Mouse (Mus musculus) liver, embryonic 14.5 days (tissue): ENCODE measurements around the gene Nek10. TPM values are rescaled to one million over a fixed set of nuclear protein-coding genes. Genes with fewer than 3 reads are reported as not detected.

Experiments
- ATAC-seq: fragments of 200-750 bp; cut with Nextera tagmentation; 2 replicates; pipeline ENCODE4 v1.8.0; 2017; ENCODE audit warnings: moderate number of reproducible peaks, mild to moderate bottlenecking, moderate library complexity; ENCODE audit not compliant: insufficient read depth
- DNase-seq, 3 experiments: peaks; one replicate each; pipeline ENCODE4 v3.0.0-alpha.2; 2012 to 2013; ENCODE audit warnings: low read depth in 3 of 3, low spot score in 3 of 3
- H3K27ac ChIP-seq: fragments of 300-500 bp; sonication (generic); 2 replicates; pipeline ENCODE4 v1.5.1; 2014; ENCODE audit warnings: moderate library complexity, mild to moderate bottlenecking, control low read depth, inconsistent platforms
- H3K27me3 ChIP-seq: fragments of 300-500 bp; sonication (generic); 2 replicates; pipeline ENCODE4 v1.6.1; 2014; ENCODE audit warnings: mild to moderate bottlenecking, low read length, moderate library complexity; ENCODE audit not compliant: control insufficient read depth, insufficient read depth
- H3K36me3 ChIP-seq: fragments of 300-500 bp; sonication (generic); replicated peaks from 2 replicates; pipeline ENCODE4 v1.6.1; 2014; ENCODE audit warnings: low read depth; ENCODE audit not compliant: control insufficient read depth, insufficient read depth
- H3K4me1 ChIP-seq, 2 experiments: fragments of 200-500 bp in 1 of 2; fragments of 300-500 bp in 1 of 2; sonication (generic) in 1 of 2; replicated peaks; 2 replicates each; pipeline ENCODE4 v1.6.1; 2012 to 2014; ENCODE audit warnings: antibody characterized with exemption in 1 of 2, inconsistent platforms in 1 of 2, low read length in 1 of 2; ENCODE audit not compliant: control insufficient read depth in 2 of 2, insufficient read depth in 2 of 2
- H3K4me2 ChIP-seq: fragments of 300-500 bp; sonication (generic); 2 replicates; pipeline ENCODE4 v1.6.1; 2014; ENCODE audit warnings: low read depth, mild to moderate bottlenecking, control low read depth, moderate library complexity
- H3K4me3 ChIP-seq, 2 experiments: fragments of 200-500 bp in 1 of 2; fragments of 300-500 bp in 1 of 2; sonication (generic) in 1 of 2; 2 replicates each; pipeline ENCODE4 v1.5.1; 2012 to 2014; ENCODE audit warnings: low read depth in 2 of 2, low read length in 2 of 2, mild to moderate bottlenecking in 2 of 2, control low read depth in 1 of 2, inconsistent platforms in 1 of 2, moderate library complexity in 1 of 2; ENCODE audit not compliant: insufficient read depth in 1 of 2
- H3K9ac ChIP-seq: fragments of 300-500 bp; sonication (generic); replicated peaks from 2 replicates; pipeline ENCODE4 v1.6.1; 2014; ENCODE audit warnings: mild to moderate bottlenecking, control low read depth, moderate library complexity
- H3K9me3 ChIP-seq: fragments of 300-500 bp; sonication (generic); 2 replicates; pipeline ENCODE4 v1.6.1; 2016; ENCODE audit warnings: low read length, mixed read lengths; ENCODE audit not compliant: control insufficient read depth
- CTCF ChIP-seq: IDR thresholded peaks from 2 replicates; pipeline ENCODE4 v1.5.1; 2016; ENCODE audit warnings: antibody characterized with exemption, low read depth, control low read depth
- EP300 ChIP-seq: IDR thresholded peaks from 2 replicates; pipeline ENCODE4 v1.6.1; 2016; ENCODE audit warnings: antibody characterized with exemption, low read depth
- WGBS: fragments of 180-500 bp; shearing (Covaris S2); extraction: QIAGEN DNeasy Blood & Tissue Kit; methylation state at CpG from one replicate; pipeline ENCODE4 v1.1.7; 2014; ENCODE audit not compliant: insufficient replicate concordance; 5-methylcytosine and 5-hydroxymethylcytosine counted together
- polyA plus RNA-seq, 2 experiments: library from polyadenylated mRNA; depleted of rRNA in 1 of 2; stranded (reverse) in 1 of 2; unstranded in 1 of 2; fragments of >200 nt; fragmentation: Nextera tagmentation in 1 of 2; extraction: Ambion mirVana in 1 of 2; gene quantifications; 2 replicates each; pipeline versions ENCODE4 v1.2.1 to v1.2.3; 2012 to 2014

Nek10 gene
- polyA plus RNA-seq, 2 experiments: 0.05 TPM; not detected in 1

- H3K27ac ChIP-seq: no peak overlapping the region
- H3K36me3 ChIP-seq: no peaks in the 10 kb centered on the region
- no peak overlapping the region for H3K9ac ChIP-seq
- WGBS: 55% methylated on average over 8 of the region's 8 CpGs
- H3K4me1 ChIP-seq: no peaks in the 10 kb centered on the region
- H3K9me3 ChIP-seq: no peaks in the 10 kb centered on the region
- no peak overlapping the region for H3K4me2 ChIP-seq
- TF ChIP-seq EP300 (no peak), CTCF (no peak)
- H3K27me3 ChIP-seq: no peaks in the 10 kb centered on the region
- H3K4me3 ChIP-seq: no peak overlapping the region
- DNase-seq (no peak), ATAC-seq (no peak)
Measured at GRCm38 (mm10) chr14:14842734-14843530, 39.7 kb downstream of the Nek10 start.

GRCm38 (mm10) chr14:14852838-14853237 is 49.6 kb downstream of the Nek10 start:
- no peak for TF ChIP-seq EP300
- no peak for TF ChIP-seq CTCF
- no peaks in the 10 kb centered on the region for H3K27me3 ChIP-seq
- no peak for DNase-seq
- H3K4me3 ChIP-seq: no peak overlapping the region
- H3K9me3 ChIP-seq: no peaks in the 10 kb centered on the region
- H3K27ac ChIP-seq: no peak overlapping the region
- no peaks in the 10 kb centered on the region for H3K4me1 ChIP-seq
- no peak overlapping the region for H3K9ac ChIP-seq
- H3K36me3 ChIP-seq: no peaks in the 10 kb centered on the region
- WGBS: 20% methylated on average over 3 of the region's 3 CpGs
- no peak overlapping the region for H3K4me2 ChIP-seq
- no peak for ATAC-seq

DNA sequence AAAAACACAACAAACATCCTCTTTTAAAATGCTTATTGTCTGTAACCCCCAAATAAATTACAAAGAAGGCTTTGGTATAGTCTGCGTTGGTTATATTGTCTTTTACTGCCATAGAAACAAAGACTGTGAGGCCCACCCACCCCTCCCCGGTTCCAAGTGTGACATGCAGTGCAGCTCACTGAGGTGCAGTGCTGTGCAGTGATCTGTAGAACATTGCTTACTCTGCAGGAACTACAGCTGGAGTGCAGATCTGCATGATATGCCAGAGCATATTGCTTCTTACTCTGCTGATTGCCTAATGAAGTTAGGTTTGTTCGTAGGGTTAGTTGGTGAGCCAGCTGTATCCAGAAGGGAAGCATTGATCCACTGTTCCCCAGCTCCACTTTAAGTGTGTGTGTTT is 57.1 kb downstream of the Nek10 start:
- no peaks in the 10 kb centered on the region for H3K27me3 ChIP-seq
- WGBS: 47% methylated on average over 3 of the region's 3 CpGs
- no peaks in the 10 kb centered on the region for H3K9me3 ChIP-seq
- DNase-seq: no peak
- H3K4me2 ChIP-seq: no peak overlapping the region
- no peak overlapping the region for H3K9ac ChIP-seq
- H3K4me1 ChIP-seq: no peaks in the 10 kb centered on the region
- H3K27ac ChIP-seq: no peak overlapping the region
- no peak overlapping the region for H3K4me3 ChIP-seq
- no peaks in the 10 kb centered on the region for H3K36me3 ChIP-seq
- TF ChIP-seq EP300: no peak
- ATAC-seq: no peak

GRCm38 (mm10) chr14:14863690-14864356 is 60.6 kb downstream of the Nek10 start:
- no peak overlapping the region for H3K9ac ChIP-seq
- peak; percentile 22 to 24 (median 24) for DNase-seq
- no peaks in the 10 kb centered on the region for H3K27me3 ChIP-seq
- WGBS: 28% methylated on average over 7 of the region's 7 CpGs
- H3K4me3 ChIP-seq: no peak overlapping the region
- ATAC-seq: no peak
- no peaks in the 10 kb centered on the region for H3K36me3 ChIP-seq
- H3K4me2 ChIP-seq: no peak overlapping the region
- H3K9me3 ChIP-seq: no peaks in the 10 kb centered on the region
- no peaks in the 10 kb centered on the region for H3K4me1 ChIP-seq
- TF ChIP-seq EP300 (no peak), CTCF (peak; percentile 86)
- no peak overlapping the region for H3K27ac ChIP-seq

GRCm38 (mm10) chr14:14869239-14869638 is 66.0 kb downstream of the Nek10 start:
- Histone ChIP-seq H3K36me3 (no peaks in the 10 kb centered on the region), H3K4me1 (no peaks in the 10 kb centered on the region), H3K4me2 (no peak overlapping the region), H3K4me3 (no peak overlapping the region), H3K9ac (no peak overlapping the region), H3K9me3 (no peaks in the 10 kb centered on the region), H3K27ac (no peak overlapping the region), H3K27me3 (no peaks in the 10 kb centered on the region)
- WGBS: 35% methylated on average over 2 of the region's 2 CpGs
- DNase-seq (no peak), ATAC-seq (no peak)
- no peak for TF ChIP-seq CTCF
- TF ChIP-seq EP300: no peak
